Mouse (Mus musculus) layer of hippocampus, postnatal 25 days (tissue): ENCODE results near the gene March6. TPM values are rescaled to one million over a fixed set of nuclear protein-coding genes. Genes with fewer than 3 reads are reported as not detected.

ENCODE experiments used
- DNase-seq, 2 experiments: peaks; one replicate each; pipeline ENCODE4 v3.0.0; 2022; ENCODE audit warnings: mixed read lengths in 2 of 2, low spot score in 1 of 2; ENCODE audit errors: extremely low spot score in 1 of 2
- total RNA-seq, 2 experiments: library from RNA; stranded (reverse); gene quantifications; 2 replicates each; pipeline ENCODE4 v1.2.3; 2021

March6 gene
- total RNA-seq, 2 experiments from 2014 or later: 186 to 189 TPM

GRCm38 (mm10) chr15:31458081-31458480 lies 72.8 kb downstream of the March6 start:
- no peak for DNase-seq

GRCm38 (mm10) chr15:31456381-31456780 lies 74.5 kb downstream of the March6 start:
- DNase-seq: no peak

GRCm38 (mm10) chr15:31454861-31455295 lies 76.0 kb downstream of the March6 start:
- DNase-seq: no peak

- no peak for DNase-seq
Measured at GRCm38 (mm10) chr15:31454096-31454860, 76.6 kb downstream of the March6 start.

GRCm38 (mm10) chr15:31453098-31453916 lies 77.5 kb downstream of the March6 start, which contains the start of gene Ropn1l:
TSS of gene Ropn1l (minus strand) at chr15:31453737.
- peak; percentile 84 to 88 for DNase-seq

GRCm38 (mm10) chr15:31452336-31453097 lies 78.3 kb downstream of the March6 start:
- no peak for DNase-seq

- no peak for DNase-seq
Measured at GRCm38 (mm10) chr15:31449772-31450171, 81.1 kb downstream of the March6 start.

GRCm38 (mm10) chr15:31447121-31447520 lies 83.7 kb downstream of the March6 start:
- peak in 1 of 2 experiments; percentile 44 for DNase-seq

GRCm38 (mm10) chr15:31442698-31443097 lies 88.2 kb downstream of the March6 start:
- no peak for DNase-seq

- DNase-seq: no peak
Measured at GRCm38 (mm10) chr15:31441996-31442395, 88.9 kb downstream of the March6 start.

- DNase-seq: no peak
Measured at GRCm38 (mm10) chr15:31436811-31437210, 94.0 kb downstream of the March6 start.

- no peak for DNase-seq
Measured at GRCm38 (mm10) chr15:31436083-31436482, 94.8 kb downstream of the March6 start.

GRCm38 (mm10) chr15:31433768-31434167 lies 97.1 kb downstream of the March6 start:
- DNase-seq: no peak

GRCm38 (mm10) chr15:31431847-31432246 lies 99.0 kb downstream of the March6 start:
- no peak for DNase-seq

- no peak for DNase-seq
Measured at GRCm38 (mm10) chr15:31430014-31430413, 100.8 kb downstream of the March6 start.

GRCm38 (mm10) chr15:31429429-31429828 lies 101.4 kb downstream of the March6 start:
- DNase-seq: no peak

GRCm38 (mm10) chr15:31428571-31428970 lies 102.3 kb downstream of the March6 start:
- DNase-seq: peak in 1 of 2 experiments; percentile 47

GRCm38 (mm10) chr15:31427390-31427789 lies 103.5 kb downstream of the March6 start:
- DNase-seq: no peak

- DNase-seq: no peak
Measured at GRCm38 (mm10) chr15:31426066-31426706, 104.7 kb downstream of the March6 start.
